Mouse (Mus musculus) T-cell, adult 2 months (primary cell): Measurements from ENCODE around the gene Pla2g2e.
"Not testable (repeated sequence)": the region's sequence is repeated elsewhere in the genome, so short reads cannot be mapped to it uniquely, and the experiment has no call there.

Experiments
- DNase-seq: peaks from one replicate; pipeline ENCODE4 v3.0.0; 2022; ENCODE audit warnings: low spot score

Pla2g2e gene

DNA sequence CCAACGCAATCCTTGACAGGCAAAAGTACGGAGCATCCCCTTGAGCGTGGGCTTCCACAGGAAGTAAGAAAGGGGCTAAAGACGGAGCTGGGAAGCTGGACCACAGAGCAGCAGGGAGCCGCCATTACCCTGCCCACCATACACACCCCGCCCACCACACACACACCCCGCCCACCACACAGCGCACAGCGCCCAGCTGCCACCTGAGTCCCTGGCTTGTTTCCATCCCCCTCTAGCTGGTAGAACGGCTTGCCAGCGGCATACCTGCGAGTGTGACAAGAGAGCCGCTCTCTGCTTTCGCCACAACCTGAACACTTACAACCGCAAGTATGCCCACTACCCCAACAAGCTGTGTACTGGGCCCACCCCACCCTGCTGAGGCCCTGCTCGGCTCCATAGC lies 4.4 kb downstream of the Pla2g2e start:
- no peak for DNase-seq

DNA sequence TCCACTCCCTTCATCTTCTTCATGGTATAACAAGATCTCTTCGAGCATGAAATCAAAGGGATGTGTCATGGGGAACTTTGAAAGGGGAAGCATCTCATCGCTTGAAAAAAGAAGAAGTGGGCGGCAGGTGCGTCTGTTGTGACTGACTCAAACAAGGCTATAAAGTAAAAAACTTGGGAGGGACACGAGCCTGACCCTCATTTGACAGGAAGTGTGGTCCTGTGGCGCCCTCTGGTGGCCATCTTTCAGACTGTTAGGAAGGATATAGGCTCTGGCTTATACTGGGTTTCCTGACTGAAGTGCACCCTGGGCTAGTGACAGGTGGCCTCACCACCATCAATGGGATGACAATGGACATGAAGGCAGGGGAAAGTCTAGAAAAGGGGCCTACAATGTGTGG lies 6.5 kb downstream of the Pla2g2e start:
- peak; percentile 67 for DNase-seq

DNA sequence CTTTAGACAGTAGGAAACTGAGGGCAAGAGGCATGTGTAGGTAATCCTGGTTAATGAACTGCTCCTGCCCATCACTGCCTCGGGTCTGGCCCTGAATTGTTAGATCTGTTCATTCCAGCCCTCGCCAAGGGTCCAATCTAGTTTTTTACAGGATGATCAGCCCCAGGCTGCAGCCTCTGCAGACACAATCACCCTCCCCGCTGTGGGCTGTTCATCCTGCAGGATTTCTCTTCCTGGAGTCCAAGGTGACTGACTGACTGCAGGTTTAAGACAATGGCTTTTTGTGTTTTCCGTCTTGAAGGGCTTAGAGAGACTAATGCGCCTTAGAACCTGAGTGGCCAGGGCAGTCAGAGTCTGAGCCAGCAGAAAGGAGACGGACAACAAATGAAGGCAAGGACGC lies 11.4 kb downstream of the Pla2g2e start:
- DNase-seq: no peak

DNA sequence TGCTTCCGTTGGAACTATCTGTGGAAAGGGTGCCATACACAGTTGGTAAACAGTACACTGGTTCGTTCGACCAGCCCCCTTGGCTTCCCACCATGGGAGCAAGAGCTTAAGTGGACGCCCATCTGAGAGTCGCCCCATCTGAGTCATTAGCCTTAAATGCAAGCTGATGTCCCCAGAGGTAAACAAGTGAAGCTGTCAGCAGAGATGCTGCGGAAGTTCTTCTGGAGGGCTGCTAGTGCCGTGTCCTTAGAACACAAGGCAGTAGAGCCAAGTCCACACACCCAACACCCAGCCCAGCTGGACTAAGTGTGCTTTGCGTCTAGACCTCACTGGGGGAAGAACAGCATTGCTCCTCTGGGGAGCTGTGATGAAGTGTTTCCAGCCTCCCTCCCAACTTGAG lies 11.9 kb downstream of the Pla2g2e start:
- no peak for DNase-seq

DNA sequence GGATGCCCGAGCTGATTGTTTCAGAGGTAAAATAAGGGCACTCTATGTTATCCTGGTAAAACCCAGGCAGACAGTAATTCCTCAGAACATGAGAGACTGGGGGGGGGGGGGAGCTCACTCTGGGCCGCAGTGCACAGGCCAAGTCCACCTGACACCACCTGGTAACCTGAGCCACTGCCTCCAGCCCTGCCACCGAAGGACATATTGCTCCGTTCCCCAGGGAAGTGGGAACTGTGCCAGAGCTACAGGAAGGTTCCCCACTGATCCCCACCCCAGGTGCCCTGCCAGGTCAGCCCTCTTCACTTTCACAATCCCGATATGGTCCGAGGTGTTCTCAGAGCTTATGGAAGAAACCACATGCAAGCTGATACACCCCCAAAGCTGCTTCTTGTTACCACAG lies 14.9 kb downstream of the Pla2g2e start:
- DNase-seq: no peak

DNA sequence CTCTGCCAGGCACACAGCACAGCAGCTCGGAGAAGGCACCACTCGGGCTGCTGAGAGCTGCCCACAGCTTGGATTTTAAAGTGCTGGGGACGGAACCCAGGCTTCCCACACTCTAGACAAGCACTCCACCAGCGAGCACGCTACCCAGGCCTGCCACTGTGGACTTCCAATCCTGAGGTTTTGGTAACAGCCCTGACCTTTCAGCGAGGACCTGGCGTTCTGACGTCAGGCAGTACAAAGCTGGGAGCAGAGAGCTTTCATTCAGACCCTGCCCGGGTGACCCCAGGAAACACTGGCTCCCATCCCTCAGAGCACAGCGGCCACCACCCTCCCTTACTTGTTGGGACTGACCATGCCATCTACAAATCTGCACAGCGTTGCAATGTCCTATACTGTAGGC lies 16.0 kb downstream of the Pla2g2e start:
- DNase-seq: not testable (repeated sequence)

DNA sequence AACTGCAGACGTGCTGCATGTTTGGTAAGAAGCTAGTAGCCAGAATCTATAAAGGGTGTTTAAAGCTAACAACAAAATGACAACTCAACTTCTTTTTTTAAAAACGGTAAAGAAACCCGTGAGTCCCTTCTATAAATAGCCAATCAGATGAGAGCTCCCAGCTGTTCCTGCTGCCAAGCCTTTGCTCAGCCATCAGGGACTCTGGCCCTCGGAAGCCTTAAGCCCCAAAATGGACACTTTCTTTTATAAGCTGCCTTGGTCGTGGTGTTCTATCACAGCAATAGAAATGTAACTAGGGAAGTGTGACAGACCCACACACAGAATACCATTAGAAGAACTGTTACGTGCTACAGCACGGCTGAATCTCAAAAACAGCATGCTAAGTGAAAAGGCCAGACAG lies 21.6 kb downstream of the Pla2g2e start:
- DNase-seq: no peak

DNA sequence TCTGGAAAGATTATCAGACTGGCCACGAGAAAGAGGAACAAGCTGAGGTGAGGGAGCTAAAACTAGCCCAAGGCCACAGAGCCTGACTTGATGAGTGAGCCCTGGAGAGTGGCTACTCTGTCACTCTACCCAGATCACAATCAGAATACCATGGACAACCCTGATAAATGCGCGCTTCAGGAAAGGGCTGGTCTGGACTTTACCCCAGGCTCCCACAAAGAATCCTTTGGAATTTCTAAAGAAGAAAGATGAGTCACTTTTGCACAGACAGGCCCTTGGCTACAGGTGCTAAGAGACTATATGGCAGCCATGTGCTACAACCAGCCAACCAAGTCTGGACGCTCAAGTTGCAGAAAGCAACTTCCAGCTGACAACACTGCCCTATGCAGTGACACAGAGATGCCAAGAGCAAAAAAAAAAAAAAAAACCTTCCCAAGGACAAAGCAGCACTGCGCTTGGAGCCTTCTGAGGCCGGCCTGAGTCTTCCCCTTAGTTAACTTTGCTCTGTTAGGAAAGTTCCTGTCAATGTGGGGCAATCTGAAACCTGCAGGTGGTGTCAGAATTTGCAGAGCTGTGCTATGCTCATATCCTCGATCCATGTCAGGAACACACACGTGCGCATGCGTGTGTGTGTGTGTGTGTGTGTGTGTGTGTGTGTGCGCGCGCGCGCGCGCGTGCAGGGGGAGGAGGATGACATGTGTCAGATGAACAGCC lies 28.0 kb downstream of the Pla2g2e start:
- DNase-seq: no peak

DNA sequence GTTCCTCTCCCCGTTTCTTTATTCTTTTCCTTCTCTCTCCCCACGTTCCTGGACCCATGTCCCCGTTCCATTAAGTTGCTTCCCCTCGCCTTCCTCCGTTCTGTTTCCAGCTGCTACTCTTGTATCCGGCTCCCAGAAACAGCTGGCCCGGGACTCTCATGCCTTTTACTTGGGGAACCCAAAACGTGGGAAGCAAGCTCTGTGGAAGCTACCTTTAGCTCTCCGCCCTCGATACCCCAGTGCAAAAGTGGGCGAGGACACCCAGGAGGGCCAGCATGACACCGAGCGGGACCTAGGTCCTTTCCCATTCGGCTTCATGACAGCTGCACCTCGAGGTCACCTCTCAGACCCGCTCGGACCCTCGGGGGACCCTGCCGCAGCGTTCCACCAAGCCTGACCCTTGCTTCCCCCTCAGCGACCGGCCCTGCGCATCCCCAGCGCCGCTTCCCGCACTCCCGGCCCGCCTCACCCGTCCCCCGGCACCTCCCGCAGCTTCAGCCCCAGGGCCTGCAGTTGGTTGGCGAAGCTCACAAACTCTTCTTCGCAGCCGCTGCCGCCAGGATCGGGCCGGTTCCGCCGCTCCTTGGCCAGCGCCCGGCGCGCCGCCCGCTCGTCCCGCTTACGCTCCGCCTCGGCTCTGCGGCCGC lies 35.5 kb downstream of the Pla2g2e start:
- DNase-seq: no peak

DNA sequence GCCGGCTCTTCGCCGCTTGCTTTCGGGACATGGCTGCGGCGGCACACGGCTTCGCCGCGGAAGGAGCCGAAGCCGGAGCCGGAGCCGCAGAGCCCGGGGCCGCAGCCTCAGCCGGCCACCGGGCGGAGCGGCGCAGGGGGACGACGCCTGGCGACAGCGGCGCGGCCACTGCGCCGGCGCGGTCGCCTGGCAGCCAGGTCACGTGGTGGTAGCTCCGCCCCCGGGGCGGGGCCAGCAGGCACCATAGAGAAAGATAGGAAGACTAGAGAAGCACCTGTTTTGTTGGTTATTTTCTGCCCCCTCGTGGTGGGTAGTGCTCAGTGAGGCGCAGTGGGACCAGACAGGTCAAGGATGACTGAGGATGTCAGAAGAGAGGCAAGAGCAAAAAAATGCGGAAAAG lies 36.1 kb downstream of the Pla2g2e start, which contains the start of gene Otud3:
Gene Otud3 (minus strand): TSS at position 149 of the 400 bp plus-strand sequence.
- peak; percentile 95 for DNase-seq

DNA sequence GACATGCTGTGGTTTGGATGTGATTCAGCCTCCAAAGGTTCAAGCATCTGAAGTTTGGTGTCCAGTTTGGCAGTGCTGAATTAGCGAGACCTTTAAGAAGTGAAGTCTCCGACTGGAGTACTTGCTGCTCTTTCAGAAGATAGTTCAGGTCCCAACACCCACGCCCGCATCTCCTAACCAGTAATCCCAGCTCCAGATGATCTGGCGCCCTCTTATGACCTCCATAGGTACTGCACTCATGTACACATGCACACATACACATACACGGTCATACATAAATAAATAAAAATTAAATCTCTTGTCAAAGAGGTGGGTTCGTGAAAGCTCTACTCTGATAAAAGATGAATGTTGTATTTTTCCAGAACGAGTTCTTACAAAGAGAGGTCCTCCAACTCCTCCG lies 39.5 kb downstream of the Pla2g2e start:
- DNase-seq: no peak

DNA sequence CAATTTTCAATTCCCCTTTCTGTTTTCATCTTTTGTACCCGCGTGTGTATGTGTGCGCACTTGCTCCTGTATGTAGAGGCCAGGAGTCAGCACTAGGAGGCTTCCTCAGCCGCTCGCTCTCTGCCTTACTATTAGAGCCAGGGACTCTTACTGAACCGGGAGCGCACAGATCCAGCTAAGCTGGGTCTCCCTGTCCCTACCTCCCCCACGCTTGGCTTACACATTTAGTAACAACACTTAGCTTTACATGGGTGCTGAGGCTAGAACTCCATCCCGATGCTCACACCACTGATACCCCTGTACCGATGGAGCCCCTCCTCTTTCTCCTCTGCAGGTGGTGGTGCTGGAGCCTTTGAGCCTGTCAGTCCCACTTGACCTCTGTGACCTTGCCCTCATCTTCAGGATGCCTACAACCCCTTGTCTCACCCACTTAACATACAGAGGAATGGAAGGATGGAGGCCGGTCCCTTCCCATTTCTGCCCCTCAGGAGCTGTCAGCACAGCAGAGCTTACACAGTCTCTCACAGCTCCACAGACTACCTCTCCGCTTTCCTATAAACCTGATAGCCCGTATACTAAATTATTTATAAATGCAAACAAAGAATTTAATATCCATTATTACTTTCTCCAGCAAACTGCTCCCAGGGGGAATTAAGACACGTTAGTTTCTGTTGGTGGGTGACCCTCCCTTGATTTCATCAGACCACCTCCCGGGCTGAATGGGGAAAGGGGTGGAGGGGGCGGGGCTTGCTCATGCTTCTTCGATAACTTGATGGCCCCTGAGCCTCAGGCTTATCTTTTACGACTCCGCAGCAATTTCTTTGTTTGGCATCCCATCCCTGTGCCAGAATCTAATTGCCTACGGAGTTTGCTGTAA lies 43.8 kb downstream of the Pla2g2e start:
- DNase-seq: no peak

DNA sequence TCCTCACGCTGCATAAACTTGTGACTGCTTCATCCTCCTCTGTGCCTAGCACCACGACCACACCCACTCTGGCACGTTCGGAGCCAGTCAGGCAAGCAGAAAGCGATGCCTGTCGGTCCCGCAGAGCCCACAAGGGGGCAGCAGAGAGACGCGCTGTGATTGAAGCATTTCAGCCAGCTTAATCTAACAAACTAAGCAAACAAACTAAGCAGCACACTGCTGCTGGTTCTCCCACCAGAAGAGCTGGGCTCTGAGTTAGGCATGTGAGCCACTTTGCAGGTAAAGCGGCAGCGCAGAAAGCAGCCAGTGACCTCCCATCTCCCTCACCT lies 44.4 kb downstream of the Pla2g2e start:
- peak; percentile 90 for DNase-seq

DNA sequence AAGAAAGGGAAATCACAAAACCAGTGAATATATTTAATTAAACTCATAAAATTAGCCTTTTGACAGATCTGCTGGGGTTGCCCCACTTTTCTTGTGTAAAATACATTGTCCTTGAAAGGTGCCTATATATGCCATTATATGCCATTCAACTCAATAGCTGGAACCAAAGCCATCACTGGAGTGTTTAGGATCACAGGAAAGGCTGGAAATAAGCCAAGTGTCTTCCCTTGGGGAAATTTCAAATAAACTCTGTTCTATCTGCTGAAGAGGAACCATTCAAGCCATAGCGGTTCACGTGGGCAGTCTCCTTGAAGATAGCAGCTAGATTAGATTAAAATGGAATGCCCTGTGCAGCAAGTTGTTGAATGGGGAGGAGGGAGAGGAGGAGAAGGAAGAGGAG lies 47.8 kb downstream of the Pla2g2e start:
- DNase-seq: no peak
